Mouse (Mus musculus): ENCODE results near the gene Inpp5e.

Gene Inpp5e

GRCm38 (mm10) chr2:26359983-26360382, 49.0 kb downstream of the Inpp5e start:
- DNase-seq = no peak

- DNase-seq = no peak
These were observed 50.2 kb downstream of the Inpp5e start for GRCm38 (mm10) chr2:26358667-26359320.

- peak; percentile 85 to 92 for DNase-seq
These were observed 51.5 kb downstream of the Inpp5e start for GRCm38 (mm10) chr2:26357484-26357883.

- no peak for DNase-seq
These were observed 52.3 kb downstream of the Inpp5e start for GRCm38 (mm10) chr2:26356678-26357077.

GRCm38 (mm10) chr2:26356231-26356630, 52.8 kb downstream of the Inpp5e start:
- DNase-seq = no peak

- DNase-seq = no peak
These were observed 54.6 kb downstream of the Inpp5e start for GRCm38 (mm10) chr2:26354401-26354800.

- DNase-seq = no peak
These were observed 55.7 kb downstream of the Inpp5e start for GRCm38 (mm10) chr2:26353066-26353980.

- DNase-seq = no peak
These were observed 56.6 kb downstream of the Inpp5e start for GRCm38 (mm10) chr2:26352291-26352910.

GRCm38 (mm10) chr2:26351358-26352290, 57.4 kb downstream of the Inpp5e start, which contains the start of gene Dnlz:
Gene Dnlz (minus strand): TSS chr2:26352110.
- peak; percentile 95 to 97 for DNase-seq

GRCm38 (mm10) chr2:26348241-26348640, 60.8 kb downstream of the Inpp5e start:
- DNase-seq = peak; percentile 63 to 66

All from kidney, postnatal 36 days (tissue).